Mouse (Mus musculus) gastrocnemius, adult 18-20 months (tissue): Measurements from ENCODE around the gene Lgals8. TPM values are rescaled to one million over a fixed set of nuclear protein-coding genes. Genes with fewer than 3 reads are reported as not detected.
A peak's percentile ranks its signal among the peaks of the same experiment; 100 is the strongest.

Experiments
- DNase-seq: peaks from one replicate; pipeline ENCODE4 v3.0.0; 2021; ENCODE audit warnings: low spot score
- total RNA-seq, 2 experiments: library from RNA; stranded (reverse); gene quantifications; 2 replicates each; pipeline ENCODE4 v1.2.3; 2021

The Lgals8 gene
- total RNA-seq, 2 experiments from 2014 or later, result 26.0 to 27.1 TPM

DNA sequence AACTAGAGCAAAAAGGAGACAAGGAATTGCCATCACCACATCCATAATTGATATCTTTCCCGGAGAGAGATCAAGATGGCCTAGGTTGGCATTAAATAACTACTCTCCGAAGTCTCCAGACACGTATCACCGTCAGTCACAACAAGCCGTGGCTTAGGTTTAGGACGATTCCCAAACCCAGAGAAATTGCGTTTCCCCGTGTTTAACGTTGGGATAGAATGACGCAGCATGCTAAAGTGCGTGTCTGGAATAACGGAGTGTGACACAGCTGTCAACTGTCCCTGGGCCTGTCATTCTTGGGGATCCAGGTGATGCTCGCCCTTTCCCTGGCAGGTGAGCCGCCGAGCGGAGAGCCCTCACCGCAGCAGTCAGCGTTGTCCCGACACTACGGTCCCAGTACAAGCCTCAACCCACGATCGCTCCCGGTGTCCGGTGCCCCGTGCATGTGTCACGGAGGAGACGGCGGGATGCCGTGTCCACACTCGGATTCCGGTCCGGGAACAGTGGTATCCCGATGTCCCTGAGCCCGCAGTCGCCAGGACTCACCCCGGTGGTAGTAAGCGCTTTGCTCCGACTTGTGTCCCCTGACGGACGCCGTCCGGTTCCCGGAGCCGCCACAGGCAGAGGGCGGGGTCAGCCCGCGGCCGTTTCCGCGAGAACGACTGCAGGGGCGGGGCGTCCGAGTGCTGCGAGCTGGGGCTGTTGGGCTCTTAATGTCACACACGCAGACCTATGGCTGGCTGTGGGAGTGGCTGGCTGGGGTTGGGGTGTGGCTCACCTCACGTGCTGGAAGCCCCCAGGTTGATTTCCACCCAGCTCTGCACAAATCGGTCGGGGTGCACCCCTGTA lies 3.6 kb downstream of the Lgals8 start:
- DNase-seq, result peak; percentile 95

DNA sequence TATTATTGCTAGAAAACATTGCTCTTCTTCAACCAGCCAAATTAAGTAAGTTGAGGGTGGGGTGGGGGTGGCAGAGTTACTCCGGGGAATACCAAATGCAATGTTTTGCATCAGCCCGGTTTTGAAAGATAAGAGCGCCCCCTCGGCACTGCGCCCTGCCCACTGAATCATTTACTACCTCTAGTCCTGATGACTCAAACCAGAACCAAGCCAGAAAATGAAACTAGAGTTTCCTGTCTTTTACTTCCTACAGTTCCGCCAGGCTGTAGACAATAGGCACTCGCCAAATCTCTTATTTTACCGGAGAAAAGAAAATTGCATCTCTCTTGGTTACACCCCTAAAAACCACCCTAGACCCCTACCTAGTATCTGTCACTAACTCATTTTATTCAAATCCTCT lies 4.3 kb downstream of the Lgals8 start:
- DNase-seq, result peak; percentile 37

DNA sequence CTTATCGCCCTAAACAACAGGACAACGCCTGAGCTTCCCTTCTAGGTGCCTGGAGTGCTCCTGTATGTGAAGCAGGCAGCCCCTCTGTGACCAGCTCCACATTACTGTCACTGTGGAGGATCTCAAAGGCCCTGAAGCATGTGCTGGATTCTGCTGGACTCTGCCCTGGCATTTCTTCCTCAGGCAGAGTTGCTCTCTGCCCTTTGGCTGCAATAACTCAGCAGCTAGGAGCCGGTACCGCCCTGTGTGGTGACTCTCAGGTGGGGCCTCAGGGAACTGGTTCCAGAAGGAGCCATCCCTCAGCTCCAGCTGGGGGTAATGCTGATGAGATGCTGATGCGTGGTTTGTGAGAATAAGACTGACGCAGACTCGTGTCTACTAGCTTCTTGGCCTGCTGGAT lies 8.0 kb downstream of the Lgals8 start:
- no peak for DNase-seq

DNA sequence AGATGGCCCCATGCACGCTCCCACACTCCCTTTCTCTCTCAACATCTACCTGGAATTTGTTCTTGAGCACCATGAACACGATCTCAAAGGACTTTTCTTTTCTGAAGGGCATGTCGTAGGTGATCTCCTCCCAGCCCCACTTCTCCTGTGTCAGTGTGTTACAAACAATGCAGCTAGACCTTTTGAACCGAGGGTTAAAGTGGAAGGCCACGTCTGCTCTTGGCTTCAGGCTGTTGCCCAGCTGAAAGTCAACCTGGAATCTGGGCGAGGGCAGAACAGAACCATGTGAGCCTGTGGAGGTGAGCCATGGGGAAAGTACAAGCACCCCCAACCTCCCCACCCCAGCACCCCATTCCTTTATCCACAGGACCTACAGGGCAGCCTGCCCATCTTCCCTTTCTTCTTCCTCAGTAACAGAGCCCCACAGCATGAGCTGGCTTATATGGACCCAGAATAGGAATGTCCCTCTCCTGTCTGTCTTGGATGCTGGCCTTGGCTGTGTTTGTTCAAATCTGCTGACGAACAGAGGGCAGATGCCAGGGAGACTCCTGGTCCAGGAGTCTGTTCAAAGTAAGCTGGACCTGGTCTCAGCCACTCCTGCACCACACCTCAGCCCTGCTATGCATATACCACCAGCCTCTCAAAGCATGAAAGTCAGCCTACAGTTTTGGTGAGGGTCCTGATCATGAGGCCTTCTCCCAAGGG lies 9.9 kb downstream of the Lgals8 start:
- DNase-seq, result no peak

DNA sequence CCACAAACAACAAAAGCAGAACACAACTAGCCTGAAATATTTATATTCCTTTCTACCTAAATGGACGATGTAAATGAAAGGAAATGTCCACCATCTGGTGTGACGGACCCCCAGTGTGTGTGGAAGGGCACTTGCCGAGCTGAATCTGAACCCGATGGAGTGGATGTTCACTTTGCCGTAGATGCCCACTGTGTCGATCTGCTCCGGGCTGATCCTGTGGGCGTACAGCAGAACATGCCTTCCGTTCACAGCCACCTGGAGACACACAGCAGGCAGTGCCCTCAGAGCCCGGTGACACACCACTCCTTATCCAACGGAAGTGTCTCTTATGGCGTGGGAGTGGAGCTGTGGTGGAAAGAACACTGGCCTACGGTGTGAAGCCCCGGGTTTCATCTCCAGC lies 11.6 kb downstream of the Lgals8 start:
- no peak for DNase-seq

DNA sequence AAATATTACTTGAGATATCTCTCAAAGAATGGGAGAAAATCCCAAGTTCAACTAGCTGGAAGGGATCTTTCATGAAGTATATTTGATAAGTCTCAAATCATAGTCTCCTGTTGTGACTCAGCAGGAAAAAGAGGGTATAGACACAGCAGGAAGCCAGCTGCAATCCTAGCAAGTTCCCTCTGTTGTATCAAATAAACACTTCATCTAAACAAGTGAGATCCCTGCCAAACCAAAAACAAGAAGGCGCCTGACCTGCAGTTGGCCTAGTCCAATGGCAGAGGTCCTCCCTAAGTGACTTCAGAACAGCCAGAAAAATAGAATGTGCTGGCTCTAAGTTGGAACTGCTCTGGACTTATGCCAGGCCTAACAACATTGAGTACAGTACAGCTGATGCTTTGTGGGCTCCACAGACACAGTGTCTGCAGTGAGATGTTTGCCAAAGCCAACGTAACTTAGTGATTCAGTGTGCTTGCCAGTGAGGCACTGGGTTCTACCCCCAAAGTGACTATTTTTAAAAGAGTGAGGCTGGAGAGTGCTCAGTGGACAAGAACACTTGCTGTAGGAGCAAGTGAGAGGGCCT lies 22.6 kb downstream of the Lgals8 start:
- peak; percentile 8 for DNase-seq

DNA sequence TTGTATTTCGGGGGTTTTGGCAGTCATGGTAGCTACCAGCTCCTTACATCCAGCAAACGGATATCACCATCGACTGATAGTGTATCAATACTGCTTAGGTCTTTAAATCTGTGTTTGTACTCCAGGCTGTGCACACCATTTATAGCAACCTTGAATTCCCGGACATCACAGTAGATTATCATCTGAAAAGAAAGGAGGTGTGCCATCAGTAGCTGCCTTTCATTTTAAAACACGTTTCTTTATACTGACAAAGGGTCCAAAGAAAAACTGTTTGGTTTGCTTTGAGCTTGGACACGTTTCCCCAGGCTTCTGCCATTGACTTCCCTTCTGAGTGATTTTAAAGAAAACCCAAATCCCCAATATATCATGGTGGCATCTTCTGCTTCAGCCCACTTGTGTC lies 23.9 kb downstream of the Lgals8 start:
- no peak for DNase-seq

DNA sequence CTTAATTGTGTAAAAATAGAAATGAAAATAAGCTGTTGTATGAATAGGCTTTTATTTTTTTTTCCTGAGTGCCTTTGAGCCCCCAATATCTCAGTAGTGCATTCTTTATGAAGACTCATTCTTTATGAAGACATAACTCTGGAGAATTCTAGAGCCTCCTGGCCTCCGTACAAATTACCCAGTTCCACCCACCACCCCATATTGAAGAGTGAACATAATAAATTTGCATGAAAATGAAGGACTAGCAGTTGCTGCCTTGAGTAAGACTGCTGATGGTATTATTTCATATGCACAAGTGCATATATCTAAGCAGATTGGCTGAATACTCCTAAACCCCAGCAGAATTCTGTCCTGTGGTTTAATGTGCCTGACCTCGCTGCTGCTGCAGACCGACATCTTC lies 25.2 kb downstream of the Lgals8 start:
- no peak for DNase-seq

DNA sequence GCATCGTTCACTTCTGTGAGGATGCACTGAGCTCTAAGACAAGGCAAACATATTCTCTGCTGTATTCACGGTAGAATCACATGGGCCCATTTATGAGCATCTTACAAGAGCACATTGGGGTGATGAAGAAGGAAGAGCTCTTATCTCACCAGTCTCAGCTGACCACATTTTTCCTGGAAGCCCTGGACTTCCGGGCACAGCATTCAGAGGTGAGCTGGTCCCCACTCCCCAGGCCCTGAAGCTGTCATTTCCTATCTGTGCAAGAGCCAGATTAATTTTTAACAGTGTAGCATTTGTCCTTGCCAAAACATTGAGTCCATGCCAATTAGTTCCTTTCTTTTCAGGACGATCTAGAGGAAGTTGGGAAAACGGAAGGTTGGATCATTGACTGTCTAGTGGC lies 30.9 kb downstream of the Lgals8 start:
- no peak for DNase-seq

DNA sequence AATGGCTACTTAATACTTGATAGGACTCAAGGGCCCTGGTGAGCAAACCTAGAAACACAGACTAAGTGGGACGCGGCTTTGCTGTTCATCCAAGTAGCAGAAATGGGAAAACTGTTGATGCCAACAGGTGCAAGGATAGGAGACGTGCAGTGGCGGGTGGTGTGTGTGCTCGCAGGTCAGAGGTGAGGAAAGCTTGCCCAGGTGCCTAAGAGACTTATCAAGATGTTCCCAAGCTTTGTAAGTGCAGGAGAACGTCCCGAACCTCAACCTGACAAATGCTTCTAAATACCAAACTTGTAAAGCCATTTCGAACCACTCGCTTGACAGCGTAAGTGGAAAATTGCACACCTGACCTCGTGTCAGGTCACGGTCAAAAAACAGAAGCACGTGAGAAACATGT lies 36.2 kb downstream of the Lgals8 start:
- no peak for DNase-seq

DNA sequence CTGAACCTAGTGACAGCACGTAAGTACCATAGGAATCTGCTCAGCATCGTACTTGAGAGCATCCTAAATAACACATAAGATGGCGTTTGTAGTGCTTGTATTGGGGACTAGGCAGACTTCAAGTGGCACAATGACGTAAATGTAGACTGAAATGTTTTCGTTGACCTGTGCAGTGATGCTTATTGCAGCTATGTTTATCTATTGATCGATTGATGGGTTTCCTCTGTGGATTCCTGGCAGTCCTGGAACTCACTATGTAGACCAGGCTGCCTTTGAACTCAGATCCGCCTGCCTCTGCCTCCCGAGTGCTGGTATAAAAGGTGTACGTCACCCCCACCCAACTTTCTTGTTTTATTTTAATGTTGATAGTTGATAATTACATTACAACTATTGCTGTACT lies 44.1 kb downstream of the Lgals8 start:
- no peak for DNase-seq

DNA sequence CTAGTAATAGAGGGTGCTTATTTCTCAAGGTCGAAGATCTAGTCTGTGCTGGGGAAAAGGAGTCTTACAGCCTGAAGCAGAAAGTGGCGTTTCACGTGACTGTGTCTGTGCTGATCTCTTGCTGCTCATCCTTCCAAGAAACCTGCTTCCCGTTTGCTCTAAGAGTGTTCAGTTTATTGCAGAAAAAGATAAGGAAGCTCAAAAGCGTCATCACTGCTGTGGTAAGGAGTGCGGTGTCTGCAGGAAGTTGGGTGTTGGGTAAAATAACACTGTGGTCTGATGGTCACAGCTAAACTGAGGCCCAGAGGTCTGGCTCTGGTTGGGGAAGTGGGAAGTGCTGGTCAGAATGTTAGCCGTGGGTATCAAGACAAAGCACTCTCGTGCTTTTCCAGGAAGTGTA lies 52.7 kb downstream of the Lgals8 start:
- DNase-seq, result peak; percentile 6

DNA sequence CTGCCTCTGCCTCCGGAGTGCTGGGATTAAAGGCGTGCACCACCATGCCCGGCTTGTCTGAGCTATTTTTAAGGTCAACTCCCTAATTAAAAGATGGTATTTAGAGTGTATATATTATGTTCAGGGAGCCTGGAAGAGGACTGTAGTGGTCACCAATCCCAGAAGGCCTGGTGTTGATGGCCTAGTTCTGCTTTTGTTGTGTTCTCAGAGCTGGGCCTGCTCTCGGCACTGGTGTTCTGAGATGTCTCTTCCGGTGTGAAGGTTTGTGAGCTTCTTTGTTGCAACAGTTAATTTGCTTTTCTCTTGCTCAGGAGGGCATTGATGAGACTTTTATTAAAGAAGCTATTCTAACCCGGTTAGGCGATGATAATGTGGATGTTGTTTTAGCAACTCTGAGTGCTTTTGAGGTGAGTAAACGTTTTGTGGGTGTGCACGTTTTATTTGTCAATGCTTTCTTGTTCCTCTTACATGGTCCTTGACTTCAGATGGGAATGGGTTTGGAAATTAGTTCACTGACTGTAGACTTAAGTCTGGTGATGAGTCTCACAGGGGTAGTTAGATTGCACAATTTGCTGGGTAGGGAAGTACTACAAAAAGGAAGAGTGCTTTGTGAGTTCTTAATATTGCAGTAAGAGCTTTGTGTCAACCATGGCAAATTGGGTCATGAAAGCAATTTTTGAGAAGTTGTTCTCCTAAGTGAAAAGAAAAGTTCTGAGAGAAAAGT lies 56.2 kb downstream of the Lgals8 start:
- DNase-seq, result peak; percentile 32

DNA sequence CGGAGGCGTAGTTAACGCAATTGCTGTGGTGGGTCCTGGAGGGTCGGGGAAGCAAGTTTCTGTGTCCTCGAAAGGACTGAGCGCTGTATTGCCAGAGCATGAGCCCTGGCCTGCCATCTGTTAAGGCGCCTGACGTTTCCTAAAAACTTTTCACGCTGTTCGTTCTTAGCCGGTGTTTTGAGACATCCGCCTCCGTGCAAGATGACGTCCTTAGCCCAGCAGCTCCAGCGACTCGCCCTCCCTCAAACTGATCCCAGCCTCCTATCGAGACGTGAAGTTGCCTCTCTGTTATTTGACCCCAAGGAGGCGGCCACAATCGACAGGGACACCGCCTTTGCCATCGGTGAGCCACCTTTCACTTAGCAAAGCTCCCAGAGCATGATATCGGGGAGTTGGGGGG lies 69.2 kb downstream of the Lgals8 start:
- peak; percentile 9 for DNase-seq

DNA sequence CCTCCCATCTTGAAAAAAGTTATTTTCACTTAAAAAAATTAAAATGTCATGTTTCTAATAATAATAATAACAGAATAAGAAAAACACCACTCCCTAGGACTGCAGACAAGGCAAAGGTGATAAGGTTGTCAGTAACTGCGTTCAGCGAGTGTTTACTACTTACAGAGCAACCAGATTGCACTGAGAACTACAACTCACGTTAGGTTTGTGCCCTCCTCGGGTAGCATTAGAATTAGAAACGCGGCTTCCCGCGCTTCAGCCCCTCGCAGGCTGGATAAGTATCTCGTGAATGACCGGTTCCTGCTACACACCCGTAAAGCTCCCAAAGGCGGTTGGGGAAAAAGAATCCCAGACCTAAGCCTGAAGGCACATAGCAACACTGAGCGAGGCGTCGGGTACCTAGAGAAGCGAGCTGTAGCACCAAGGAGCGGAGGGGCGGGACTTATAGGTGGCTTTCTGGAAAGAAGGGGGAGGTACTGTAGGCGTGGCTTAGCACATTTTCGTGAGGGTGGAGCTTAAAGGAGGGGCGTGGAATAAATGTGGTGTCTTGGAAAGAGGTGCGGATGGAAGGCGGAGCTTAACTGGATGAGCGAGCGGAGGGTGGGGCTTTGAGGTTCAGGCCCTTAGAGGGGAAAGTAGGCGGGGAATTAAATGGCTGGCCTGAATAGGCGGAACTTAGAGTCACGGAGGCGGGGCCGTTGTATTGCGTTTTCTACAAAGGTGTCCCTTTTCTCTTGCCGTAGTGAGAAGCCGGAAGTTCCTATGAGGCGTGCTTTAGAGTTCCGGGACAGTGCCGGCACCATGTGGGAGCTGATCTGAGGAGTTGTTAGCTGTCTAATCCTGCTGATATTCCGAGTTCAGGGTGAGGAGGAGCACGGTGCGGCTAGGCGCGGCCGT lies 69.9 kb downstream of the Lgals8 start, which contains the start of gene Heatr1:
Gene Heatr1, plus strand, starts transcription at position 419 of the 897 bp plus-strand sequence.
- DNase-seq, result peak; percentile 97

Other genes with a start within 250 kb of the Lgals8 start
- gene Mtr, start 206.8 kb downstream of the Lgals8 start, total RNA-seq, result 10 to 100 TPM; 13.1 to 15.7 TPM
- 1,000 to 10,000 TPM; 1,284 to 1,493 TPM for gene Actn2, start 124.2 kb downstream of the Lgals8 start, total RNA-seq
- 10 to 100 TPM; 13.8 to 18.1 TPM for gene Heatr1, start 69.9 kb downstream of the Lgals8 start, total RNA-seq
- gene Edaradd, start 55.5 kb upstream of the Lgals8 start, total RNA-seq, result not detected
- 1 to 10 TPM; 1.1 to 1.2 TPM for gene Ero1lb, start 100.9 kb upstream of the Lgals8 start, total RNA-seq